Mouse (Mus musculus) liver, adult 2 months (tissue): Measurements from ENCODE around the gene Sp2. TPM values are rescaled to one million over a fixed set of nuclear protein-coding genes. Genes with fewer than 3 reads are reported as not detected.
A peak's percentile ranks its signal among the peaks of the same experiment; 100 is the strongest.

Experiments used
- DNase-seq: peaks from one replicate; pipeline ENCODE4 v3.0.0-alpha.2; 2011; ENCODE audit warnings: low read depth, low spot score; ENCODE audit errors: extremely low read depth
- H3K27ac ChIP-seq: fragments of 200-500 bp; replicated peaks from 2 replicates; pipeline ENCODE4 v1.5.1; 2012; ENCODE audit warnings: low read depth, mild to moderate bottlenecking, control low read depth, inconsistent platforms, low read length; ENCODE audit not compliant: insufficient read depth
- H3K27me3 ChIP-seq: fragments of 200-500 bp; 2 replicates; pipeline ENCODE4 v1.6.1; 2012; ENCODE audit warnings: mild to moderate bottlenecking, moderate library complexity, low read length, inconsistent platforms; ENCODE audit not compliant: control insufficient read depth, insufficient read depth
- H3K36me3 ChIP-seq: fragments of 200-500 bp; 2 replicates; pipeline ENCODE4 v1.6.1; 2012; ENCODE audit warnings: low read length, inconsistent platforms; ENCODE audit not compliant: control insufficient read depth, insufficient read depth
- H3K4me1 ChIP-seq: fragments of 200-500 bp; 2 replicates; pipeline ENCODE4 v1.6.1; 2011; ENCODE audit warnings: low read length; ENCODE audit not compliant: control insufficient read depth, insufficient read depth
- H3K4me3 ChIP-seq: fragments of 200-500 bp; 2 replicates; pipeline ENCODE4 v1.5.1; 2011; ENCODE audit warnings: low read depth, mild to moderate bottlenecking, control low read depth, low read length, moderate library complexity; ENCODE audit not compliant: insufficient read depth
- H3K79me2 ChIP-seq: fragments of 200-500 bp; 2 replicates; pipeline ENCODE4 v1.6.1; 2012; ENCODE audit warnings: inconsistent platforms, mild to moderate bottlenecking, low read length, moderate library complexity; ENCODE audit not compliant: control insufficient read depth, insufficient read depth
- H3K9ac ChIP-seq: fragments of 200-500 bp; 2 replicates; pipeline ENCODE4 v1.6.1; 2012; ENCODE audit warnings: low read depth, mild to moderate bottlenecking, control low read depth, inconsistent platforms, low read length
- CTCF ChIP-seq: fragments of 200-500 bp; IDR thresholded peaks from 2 replicates; pipeline ENCODE4 v1.5.1; 2011; ENCODE audit warnings: low read depth, low read length, control low read depth
- POLR2A ChIP-seq: fragments of 200-500 bp; IDR thresholded peaks from 2 replicates; pipeline ENCODE4 v1.6.1; 2011; ENCODE audit warnings: low read length, control low read depth; ENCODE audit not compliant: insufficient read depth; ENCODE audit errors: extremely low read depth
- WGBS: fragments of 180-500 bp; shearing (Covaris S2); methylation state at CpG from one replicate; pipeline ENCODE4 v1.1.7; 2018; 5-methylcytosine and 5-hydroxymethylcytosine counted together
- polyA plus RNA-seq: library from polyadenylated mRNA; depleted of rRNA; stranded (reverse); fragments of >200 nt; gene quantifications from 2 replicates; pipeline ENCODE4 v1.2.3, GENCODE M21; 2012
- total RNA-seq: library from RNA; depleted of rRNA; stranded (reverse); fragments of >200 nt; gene quantifications from 2 replicates; pipeline ENCODE4 v1.2.3, GENCODE M21; 2014

Sp2 gene
- total and polyA plus RNA-seq, 2 experiments, result 0.28 to 3.8 TPM

- TF ChIP-seq CTCF, result no peak
- Histone ChIP-seq H3K27me3 (no peaks in the 10 kb centered on the region; the same call in 1 of the 2 replicates), H3K9ac (no peak overlapping the region), H3K36me3 (no peaks in the 10 kb centered on the region), H3K4me1 (no peaks in the 10 kb centered on the region), H3K27ac (0 out of 2 replicates have a peak overlapping the region, but pooled peaks have one; percentile 8), H3K79me2 (no peaks in the 10 kb centered on the region), H3K4me3 (no peak overlapping the region)
- no peak for DNase-seq
- 79% methylated on average over 12 of the region's 12 CpGs for WGBS
Measured at GRCm38 (mm10) chr11:96925469-96926148, 57.1 kb downstream of the Sp2 start.

- Histone ChIP-seq H3K36me3 (no peaks in the 10 kb centered on the region), H3K79me2 (no peaks in the 10 kb centered on the region), H3K4me1 (no peaks in the 10 kb centered on the region), H3K27ac (no peak overlapping the region), H3K27me3 (no peaks in the 10 kb centered on the region; the same call in 1 of the 2 replicates), H3K9ac (no peak overlapping the region), H3K4me3 (no peak overlapping the region)
- TF ChIP-seq POLR2A, result no peak
- no peak for TF ChIP-seq CTCF
- whole genome bisulfite sequencing, result 92% methylated on average over 11 of the region's 11 CpGs
- DNase-seq, result no peak
Measured at GRCm38 (mm10) chr11:96924861-96925260, 57.9 kb downstream of the Sp2 start.

GRCm38 (mm10) chr11:96919003-96919402 lies 63.8 kb downstream of the Sp2 start:
- Histone ChIP-seq H3K27me3 (no peaks in the 10 kb centered on the region), H3K36me3 (no peaks in the 10 kb centered on the region), H3K4me3 (no peak overlapping the region), H3K9ac (no peak overlapping the region), H3K79me2 (no peaks in the 10 kb centered on the region), H3K27ac (no peak overlapping the region), H3K4me1 (peaks cover 1% of the 10 kb centered on the region; the same call in 1 of the 2 replicates)
- TF ChIP-seq POLR2A, result no peak
- TF ChIP-seq CTCF, result no peak
- no peak for DNase-seq
- WGBS, result 65% methylated on average over 6 of the region's 6 CpGs

GRCm38 (mm10) chr11:96917415-96917814 lies 65.3 kb downstream of the Sp2 start:
- Histone ChIP-seq H3K27ac (no peak overlapping the region), H3K9ac (no peak overlapping the region), H3K79me2 (no peaks in the 10 kb centered on the region), H3K4me1 (peaks cover 1% of the 10 kb centered on the region; the same call in 1 of the 2 replicates), H3K4me3 (no peak overlapping the region), H3K36me3 (no peaks in the 10 kb centered on the region), H3K27me3 (no peaks in the 10 kb centered on the region)
- no peak for TF ChIP-seq POLR2A
- TF ChIP-seq CTCF, result no peak
- no peak for DNase-seq
- WGBS, result 92% methylated on average over 6 of the region's 6 CpGs

- H3K27ac ChIP-seq, result peak overlapping the region; percentile 17
- H3K79me2 ChIP-seq, result no peaks in the 10 kb centered on the region
- TF ChIP-seq POLR2A (no peak), CTCF (no peak)
- H3K36me3 ChIP-seq, result no peaks in the 10 kb centered on the region
- peak overlapping the region; percentile 30 for H3K4me3 ChIP-seq
- H3K9ac ChIP-seq, result peak overlapping the region; percentile 22
- H3K27me3 ChIP-seq, result no peaks in the 10 kb centered on the region
- 29% methylated on average over 13 of the region's 13 CpGs for WGBS
- H3K4me1 ChIP-seq, result peaks cover 1% of the 10 kb centered on the region; the same call in 1 of the 2 replicates
- no peak for DNase-seq
Measured at GRCm38 (mm10) chr11:96916885-96917396, 65.8 kb downstream of the Sp2 start.
